ENCODE assay signal across 11 mouse cellular contexts in the genomic region with DNA sequence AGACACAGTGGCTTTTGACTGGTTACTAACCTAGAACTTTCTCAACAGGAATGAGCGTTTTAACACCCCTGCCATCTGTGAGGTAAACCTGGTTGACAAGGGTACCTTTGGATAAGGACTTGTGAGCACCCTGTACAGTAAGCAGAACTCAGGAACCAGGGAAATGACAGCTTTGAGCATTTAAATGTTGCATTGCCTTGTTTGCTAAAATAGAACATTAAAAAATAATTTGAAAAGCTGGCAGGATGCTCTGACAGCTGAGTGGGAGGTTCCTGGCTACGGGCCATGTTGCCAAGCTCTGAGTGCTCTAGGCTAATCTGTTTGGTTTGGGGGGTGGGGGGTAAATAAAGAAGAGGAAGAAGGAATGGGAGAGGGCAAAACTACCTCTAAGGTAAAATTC.
DNase-seq lines count a peak whose midpoint lies in the region; ATAC-seq lines count a peak whose summit lies in the region.
"Had no signal": no experiment of that assay in that cellular context is flagged by ENCODE, and none has a peak within 500 bp of the region (broad histone marks: within the 10 kb centered on the region; RNA-seq: fewer than 3 reads in every experiment).

No protein-coding gene starts in this region.

- H3K4me1 ChIP-seq in embryonic facial prominence, embryonic 15.5 days: peaks cover 20% of the 10 kb centered on the region
- peaks cover 5% of the 10 kb centered on the region for H3K4me1 ChIP-seq in stomach, embryonic 16.5 days (ENCODE audit: control insufficient read depth, insufficient read depth, low read length)
- H3K4me1 ChIP-seq: liver, embryonic 13.5 days had no signal

- intact Hi-C loops in heart, postnatal 10 days (cut with DNase I): no loop called here
- intact Hi-C loops in left cerebral cortex, postnatal 25 days (cut with DNase I): loop anchor here (5.0 kb wide), 1 partner anchor 86 kb away; no protein-coding TSS in a partner anchor

- peak overlapping the region; percentile 40 for H3K4me2 ChIP-seq in embryonic facial prominence, embryonic 15.5 days (replicated peaks)
- peak overlapping the region; percentile 35; the same call in 1 of the 2 replicates for H3K4me2 ChIP-seq in stomach, embryonic 16.5 days (ENCODE audit: low read depth, low read length)
- H3K4me2 ChIP-seq: liver, embryonic 13.5 days had no signal

- no peaks in the 10 kb centered on the region for H3K9me3 ChIP-seq in embryonic facial prominence, embryonic 15.5 days (replicated peaks)
- H3K9me3 ChIP-seq in stomach, embryonic 16.5 days (replicated peaks; ENCODE audit: control insufficient read depth, low read length): peaks cover 7% of the 10 kb centered on the region; the same call in 1 of the 2 replicates
- H3K9me3 ChIP-seq: G1E; liver, embryonic 13.5 days had no signal

- ATAC-seq in embryonic facial prominence, embryonic 15.5 days (ENCODE audit: insufficient number of reproducible peaks, low FRiP score, low TSS enrichment, low read depth): no peak
- peak; percentile 17; the same call in 1 of the 2 replicates for ATAC-seq in stomach, embryonic 16.5 days (ENCODE audit: insufficient read depth, low FRiP score)
- ATAC-seq in monocyte, adult 5-6 weeks (replicated peaks; ENCODE audit: insufficient number of reproducible peaks, low FRiP score, low TSS enrichment, poor library complexity, severe bottlenecking): no peak

- H3K9ac ChIP-seq in embryonic facial prominence, embryonic 15.5 days: no peak overlapping the region
- no peak overlapping the region for H3K9ac ChIP-seq in stomach, embryonic 16.5 days (ENCODE audit: low read length)
- H3K9ac ChIP-seq: liver, embryonic 13.5 days had no signal

- 23% methylated on average over 2 of the region's 2 CpGs for WGBS in embryonic facial prominence, embryonic 15.5 days
- 23% methylated on average over 2 of the region's 2 CpGs for WGBS in stomach, embryonic 16.5 days

- H3K36me3 ChIP-seq in embryonic facial prominence, embryonic 15.5 days: no peaks in the 10 kb centered on the region
- H3K36me3 ChIP-seq in stomach, embryonic 16.5 days (ENCODE audit: control insufficient read depth, insufficient read depth, low read length): no peaks in the 10 kb centered on the region
- H3K36me3 ChIP-seq: G1E; liver, embryonic 13.5 days had no signal

- 0 out of 2 replicates have a peak overlapping the region, but pooled peaks have one; percentile 60 for H3K27ac ChIP-seq in embryonic facial prominence, embryonic 15.5 days (replicated peaks)
- H3K27ac ChIP-seq in stomach, embryonic 16.5 days (ENCODE audit: low read length): no peak overlapping the region
- H3K27ac ChIP-seq: liver, embryonic 13.5 days had no signal

- peak; percentile 75 for DNase-seq in heart, adult 11 months
- DNase-seq in heart, postnatal 10 days: no peak
- peak; percentile 7 for DNase-seq in NIH3T3 (ENCODE audit: low read depth)
- peak; percentile 66 to 73 for DNase-seq in left cerebral cortex, postnatal 25 days (ENCODE audit: low spot score in 2 of 2)
- DNase-seq in ovary, adult 18-20 months (ENCODE audit: low spot score): no peak
- DNase-seq: liver, embryonic 13.5 days had no signal

- H3K4me3 ChIP-seq in embryonic facial prominence, embryonic 15.5 days (replicated peaks): 0 out of 2 replicates have a peak overlapping the region, but pooled peaks have one; percentile 10
- H3K4me3 ChIP-seq in stomach, embryonic 16.5 days (replicated peaks; ENCODE audit: low read length): no peak overlapping the region
- H3K4me3 ChIP-seq: erythroblast, embryonic 14.5 days; liver, embryonic 13.5 days had no signal

- no peaks in the 10 kb centered on the region for H3K27me3 ChIP-seq in embryonic facial prominence, embryonic 15.5 days
- no peaks in the 10 kb centered on the region for H3K27me3 ChIP-seq in stomach, embryonic 16.5 days (ENCODE audit: control insufficient read depth, insufficient read depth, low read length)
- H3K27me3 ChIP-seq: liver, embryonic 13.5 days had no signal

Comparison
In these comparisons a context has a peak if more than half of its experiments do, and no peak if none do; other contexts are left out.
1. DNase-seq: peak in heart, adult 11 months (single experiment), NIH3T3 (single experiment) and left cerebral cortex, postnatal 25 days (2 of 2); none in heart, postnatal 10 days (0 of 2) and ovary, adult 18-20 months (single experiment).